ENCODE assay signal across 27 mouse cellular contexts in genomic region chr16:32345521-32345920, GRCm38 (mm10). TPM values are rescaled to one million over a fixed set of nuclear protein-coding genes. Genes with fewer than 3 reads are reported as not detected.
DNase-seq lines count a peak whose midpoint lies in the region; TF ChIP-seq lines count a peak whose summit lies in the region.
"Had no signal": no experiment of that assay in that cellular context is flagged by ENCODE, and none has a peak within 500 bp of the region (broad histone marks: within the 10 kb centered on the region; RNA-seq: fewer than 3 reads in every experiment).

No protein-coding gene starts in this region.

- no peaks in the 10 kb centered on the region for H3K27me3 ChIP-seq in kidney, adult 2 months (replicated peaks; ENCODE audit: control insufficient read depth, insufficient read depth, low read length)
- H3K27me3 ChIP-seq in CH12.LX (replicated peaks), result no peaks in the 10 kb centered on the region
- H3K27me3 ChIP-seq: forebrain, embryonic 13.5 days; hindbrain, embryonic 12.5 days; neural tube, embryonic 12.5 days had no signal

- dilution Hi-C loops in CH12.LX (cut with MboI; ENCODE audit: extremely low pct_ligation_motif_present, extremely low pct_unique_long_range_greater_than_20kb, low sequenced_read_pairs), result no loop called here

- no peak overlapping the region for H3K4me2 ChIP-seq in CH12.LX (ENCODE audit: insufficient read depth, low read depth, poor library complexity, severe bottlenecking)
- H3K4me2 ChIP-seq: forebrain, embryonic 13.5 days; hindbrain, embryonic 12.5 days; neural tube, embryonic 12.5 days had no signal

- TF ChIP-seq RAD21 in CH12.LX (IDR thresholded peaks at IDR 0.05; ENCODE audit: low read depth, low read length), result no peak

- peak overlapping the region; percentile 73; the same call in 1 of the 2 replicates for H3K27ac ChIP-seq in kidney, adult 2 months (ENCODE audit: insufficient read depth, low read depth, low read length)
- H3K27ac ChIP-seq in CH12.LX (ENCODE audit: insufficient read depth, low read depth), result no peak overlapping the region
- peak overlapping the region; percentile 34; the same call in 1 of the 2 replicates for H3K27ac ChIP-seq in embryonic fibroblast, embryonic 13.5 days (ENCODE audit: insufficient read depth, low read length)
- H3K27ac ChIP-seq: forebrain, embryonic 13.5 days; hindbrain, embryonic 12.5 days; layer of hippocampus, adult 2 months; midbrain, embryonic 10.5 days; neural tube, embryonic 12.5 days had no signal

- DNase-seq in kidney, adult 2 months, result peak; percentile 49
- no peak for DNase-seq in kidney, postnatal 10 days
- DNase-seq in 3T3-L1 (ENCODE audit: low read depth, low spot score) (peak; percentile 59), CH12.LX (ENCODE audit: extremely low read depth) (no peak)
- DNase-seq in gastrocnemius, postnatal 25 days, result no peak
- no peak for DNase-seq in frontal cortex, postnatal 36 days (ENCODE audit: low spot score in 2 of 2)
- DNase-seq in cerebellum, postnatal 25 days, result no peak
- DNase-seq: adrenal gland, postnatal 36 days; B cell, adult 2 months; cerebellum, adult 18-20 months; cerebellum, postnatal 36 days; gastrocnemius, postnatal 10 days; right cerebral cortex, adult 18-20 months had no signal

- no peak overlapping the region for H3K9ac ChIP-seq in CH12.LX (ENCODE audit: insufficient read depth, low read depth)
- H3K9ac ChIP-seq: forebrain, embryonic 13.5 days; hindbrain, embryonic 12.5 days; neural tube, embryonic 12.5 days had no signal

- in situ Hi-C loops in CH12.LX (cut with MboI; ENCODE audit: low pct_ligation_motif_present, low pct_unique_long_range_greater_than_20kb, low sequenced_read_pairs), result no loop called here

- peaks cover 44% of the 10 kb centered on the region for H3K79me2 ChIP-seq in CH12.LX (replicated peaks; ENCODE audit: control insufficient read depth, extremely low read depth, insufficient read depth, poor library complexity, severe bottlenecking)

- no peaks in the 10 kb centered on the region for H3K36me3 ChIP-seq in kidney, adult 2 months (ENCODE audit: control insufficient read depth, insufficient read depth, low read length)
- peaks cover 0 to 12% of the 10 kb centered on the region in 2 experiments for H3K36me3 ChIP-seq in CH12.LX (replicated peaks in 1 of 2; ENCODE audit: control insufficient read depth in 1 of 2, insufficient read depth in 1 of 2, low read length in 1 of 2)
- H3K36me3 ChIP-seq: hindbrain, embryonic 12.5 days; neural tube, embryonic 12.5 days had no signal

- no peak overlapping the region for H3K4me3 ChIP-seq in kidney, adult 2 months (ENCODE audit: insufficient read depth, low read depth, low read length)
- H3K4me3 ChIP-seq in CH12.LX (replicated peaks in 1 of 3; ENCODE audit: low read depth in 2 of 3, low read length in 2 of 3, poor library complexity in 1 of 3), result no peak overlapping the region
- no peak overlapping the region for H3K4me3 ChIP-seq in embryonic fibroblast, embryonic 13.5 days (ENCODE audit: insufficient read depth, low read length)
- H3K4me3 ChIP-seq: forebrain, embryonic 13.5 days; hindbrain, embryonic 12.5 days; layer of hippocampus, adult 2 months; midbrain, embryonic 10.5 days; neural tube, embryonic 12.5 days had no signal

- peaks cover 10% of the 10 kb centered on the region for H3K4me1 ChIP-seq in kidney, adult 2 months (ENCODE audit: control insufficient read depth, insufficient read depth, low read length)
- H3K4me1 ChIP-seq in CH12.LX (ENCODE audit: control insufficient read depth in 1 of 2, insufficient read depth in 2 of 2), result peaks cover 5 to 30% of the 10 kb centered on the region in 2 experiments
- H3K4me1 ChIP-seq in embryonic fibroblast, embryonic 13.5 days (ENCODE audit: control insufficient read depth, insufficient read depth, low read length), result peaks cover 8% of the 10 kb centered on the region
- H3K4me1 ChIP-seq: forebrain, embryonic 13.5 days; hindbrain, embryonic 12.5 days; midbrain, embryonic 10.5 days; neural tube, embryonic 12.5 days had no signal

- no peak for TF ChIP-seq EP300 in CH12.LX (IDR thresholded peaks at IDR 0.05; ENCODE audit: low read length)

- TF ChIP-seq CTCF in kidney, adult 2 months (conservative IDR thresholded peaks at IDR 0.05; ENCODE audit: insufficient read depth, insufficient read length, low read depth, low read length), result no peak
- TF ChIP-seq CTCF in CH12.LX (conservative IDR thresholded peaks at IDR 0.05 in 1 of 2, IDR thresholded peaks at IDR 0.05 in 1 of 2; ENCODE audit: low read depth in 2 of 2, low read length in 2 of 2), result no peak
- TF ChIP-seq CTCF in embryonic fibroblast, embryonic 13.5 days (IDR thresholded peaks at IDR 0.05; ENCODE audit: borderline replicate concordance, insufficient read depth, low read length), result no peak

- H3K9me3 ChIP-seq in CH12.LX (replicated peaks; ENCODE audit: low read length), result no peaks in the 10 kb centered on the region
- H3K9me3 ChIP-seq: forebrain, embryonic 13.5 days; hindbrain, embryonic 12.5 days; midbrain, embryonic 10.5 days; neural tube, embryonic 12.5 days had no signal

- no peak for TF ChIP-seq POLR2A in kidney, adult 2 months (IDR thresholded peaks at IDR 0.05; ENCODE audit: low read depth, low read length)
- TF ChIP-seq POLR2A in CH12.LX (IDR thresholded peaks at IDR 0.05; ENCODE audit: low read depth, low read length), result no peak
- TF ChIP-seq POLR2A in embryonic fibroblast, embryonic 13.5 days (IDR thresholded peaks at IDR 0.05; ENCODE audit: low read depth, low read length), result no peak

TF ChIP-seq in CH12.LX, 34 proteins besides CTCF, POLR2A, EP300 and RAD21:
- peak; percentile 27; the same call in 1 of the 2 replicates for TF ChIP-seq MAFK (IDR thresholded peaks at IDR 0.05; ENCODE audit: insufficient replicate concordance, low read length)
- TF ChIP-seq ZMIZ1 (IDR thresholded peaks at IDR 0.05; ENCODE audit: low read depth, low read length), result no peak

RNA-seq across cellular contexts. Expression of gene Ubxn7, which starts 13.5 kb away (rescaled TPM):
- polyA plus RNA-seq in kidney, adult 2 months (2012; rRNA removed), result 10.4 and 14.6 TPM in 2 replicates
- total RNA-seq in CH12.LX (2012; rRNA removed) (18.5 and 26.8 TPM in 2 replicates), CH12.LX (2014; rRNA removed) (28.0 and 32.8 TPM in 2 replicates)
- polyA plus RNA-seq in CH12.LX (2012; ENCODE audit: insufficient read length, low read depth), result 25.7 and 32.5 TPM in 2 replicates
- 36.6 and 37.7 TPM in 2 replicates for polyA plus RNA-seq in embryonic fibroblast, embryonic 13.5 days (2011; ENCODE audit: insufficient read length, low read depth, missing spikeins)
- 10 to 100 TPM; 13.0 to 16.2 TPM for total RNA-seq in gastrocnemius, postnatal 25 days (2021)

RNA-seq across cellular contexts. Expression of gene Tm4sf19, which starts 54.8 kb away (rescaled TPM):
- 0.07 and 0.08 TPM in 2 replicates for polyA plus RNA-seq in kidney, adult 2 months (2012; rRNA removed)
- total RNA-seq in CH12.LX (2012; rRNA removed) (0.25 and 0.29 TPM in 2 replicates), CH12.LX (2014; rRNA removed) (0.45 and 0.78 TPM in 2 replicates)
- polyA plus RNA-seq in CH12.LX (2012; ENCODE audit: insufficient read length, low read depth), result 0.52 and 1.3 TPM in 2 replicates
- polyA plus RNA-seq in embryonic fibroblast, embryonic 13.5 days (2011; ENCODE audit: insufficient read length, low read depth, missing spikeins), result not detected in 2 replicates
- total RNA-seq in gastrocnemius, postnatal 25 days (2021), result not detected
- total RNA-seq: ES-E14; heart, adult 8-10 months; layer of hippocampus, adult 2 months had no signal
- polyA plus RNA-seq: forebrain, embryonic 13.5 days; frontal cortex, adult 2 months; heart, embryonic 16.5 days; hindbrain, embryonic 12.5 days; intestine, embryonic 14.5 days; kidney, embryonic 16.5 days; liver, embryonic 16.5 days; lung, postnatal 0 days; midbrain, embryonic 10.5 days; neural tube, embryonic 12.5 days had no signal

Comparison
In these comparisons a context has a peak if more than half of its experiments do, and no peak if none do; other contexts are left out.
1. DNase-seq: peak in kidney, adult 2 months (single experiment) and 3T3-L1 (single experiment); none in kidney, postnatal 10 days (single experiment), CH12.LX (single experiment), gastrocnemius, postnatal 25 days (single experiment), frontal cortex, postnatal 36 days (0 of 2) and cerebellum, postnatal 25 days (0 of 2).